10 mouse cellular contexts compared by ENCODE assay signal in the genomic region with DNA sequence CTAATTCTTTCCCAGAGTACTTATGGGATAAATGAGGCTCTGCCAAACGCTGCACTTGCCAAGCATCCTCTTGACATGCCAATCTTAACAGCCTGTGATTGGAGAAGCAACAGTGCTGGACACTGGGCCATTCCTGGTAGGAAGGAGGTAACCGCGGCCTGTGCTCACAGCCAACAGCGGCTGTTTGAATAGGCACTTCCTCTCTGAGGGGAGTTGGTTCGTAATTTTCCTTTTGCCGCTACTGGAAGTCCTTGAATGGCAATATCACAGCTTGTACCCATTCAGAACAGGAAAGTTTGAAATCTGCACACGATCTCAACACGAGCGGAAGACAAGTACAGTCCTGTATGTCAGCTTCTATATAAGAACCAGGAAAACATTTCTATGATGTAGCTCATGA.
DNase-seq lines count a peak whose midpoint lies in the region; ATAC-seq and TF ChIP-seq lines count a peak whose summit lies in the region.
"Had no signal": no experiment of that assay in that cellular context is flagged by ENCODE, and none has a peak within 500 bp of the region (broad histone marks: within the 10 kb centered on the region; RNA-seq: fewer than 3 reads in every experiment).

No protein-coding gene starts in this region.

- no peaks in the 10 kb centered on the region for H3K9me3 ChIP-seq in kidney, embryonic 14.5 days (ENCODE audit: control insufficient read depth, low read length)
- no peaks in the 10 kb centered on the region for H3K9me3 ChIP-seq in heart, embryonic 13.5 days
- no peaks in the 10 kb centered on the region for H3K9me3 ChIP-seq in lung, embryonic 16.5 days (ENCODE audit: control insufficient read depth, low read length)
- H3K9me3 ChIP-seq: limb, embryonic 13.5 days; neural tube, embryonic 12.5 days had no signal

- H3K36me3 ChIP-seq in kidney, embryonic 14.5 days (ENCODE audit: control insufficient read depth, insufficient read depth, low read length): no peaks in the 10 kb centered on the region
- peaks cover 8% of the 10 kb centered on the region for H3K36me3 ChIP-seq in heart, adult 2 months (ENCODE audit: control insufficient read depth, insufficient read depth, low read length)
- H3K36me3 ChIP-seq in heart, embryonic 13.5 days: no peaks in the 10 kb centered on the region
- no peaks in the 10 kb centered on the region for H3K36me3 ChIP-seq in lung, embryonic 16.5 days (ENCODE audit: control insufficient read depth, insufficient read depth, low read length)
- H3K36me3 ChIP-seq: limb, embryonic 13.5 days; neural tube, embryonic 12.5 days had no signal

- no peak for ATAC-seq in kidney, embryonic 14.5 days (ENCODE audit: low FRiP score, low TSS enrichment)
- ATAC-seq in heart, embryonic 13.5 days (ENCODE audit: extremely low read depth, insufficient number of reproducible peaks, low FRiP score, low TSS enrichment): no peak
- ATAC-seq in lung, embryonic 16.5 days (ENCODE audit: low read depth): peak; percentile 77

- no peak for TF ChIP-seq POLR2A in heart, adult 2 months (IDR thresholded peaks at IDR 0.05; ENCODE audit: insufficient read depth, low read depth, low read length)

- DNase-seq in kidney, postnatal 10 days: peak; percentile 13
- DNase-seq in heart, adult 2 months: peak; percentile 49 to 67
- DNase-seq in adrenal gland, postnatal 36 days: no peak
- DNase-seq in frontal cortex, postnatal 36 days (ENCODE audit: low spot score in 2 of 2): no peak

- no peaks in the 10 kb centered on the region for H3K79me2 ChIP-seq in heart, adult 2 months (replicated peaks; ENCODE audit: control insufficient read depth, insufficient read depth, low read length)

- peak; percentile 63 for TF ChIP-seq EP300 in heart, adult 2 months (IDR thresholded peaks at IDR 0.05; ENCODE audit: insufficient read depth, low read depth, low read length)

- no peak overlapping the region for H3K4me3 ChIP-seq in kidney, embryonic 14.5 days (ENCODE audit: low read length)
- no peak overlapping the region for H3K4me3 ChIP-seq in heart, adult 2 months
- no peak overlapping the region for H3K4me3 ChIP-seq in heart, embryonic 13.5 days
- no peak overlapping the region for H3K4me3 ChIP-seq in lung, embryonic 16.5 days (ENCODE audit: low read length)
- H3K4me3 ChIP-seq: limb, embryonic 13.5 days; megakaryocyte, embryonic 14.5 days; neural tube, embryonic 12.5 days had no signal

- no peak for TF ChIP-seq CTCF in heart, adult 2 months (IDR thresholded peaks at IDR 0.05)

- no peaks in the 10 kb centered on the region for H3K4me1 ChIP-seq in kidney, embryonic 14.5 days (ENCODE audit: control insufficient read depth, insufficient read depth, low read length)
- H3K4me1 ChIP-seq in heart, adult 2 months (ENCODE audit: control insufficient read depth, insufficient read depth, low read length): peaks cover 6% of the 10 kb centered on the region
- peaks cover 46% of the 10 kb centered on the region for H3K4me1 ChIP-seq in heart, embryonic 13.5 days
- H3K4me1 ChIP-seq in lung, embryonic 16.5 days (replicated peaks; ENCODE audit: control insufficient read depth, insufficient read depth, low read length): peaks cover 31% of the 10 kb centered on the region
- H3K4me1 ChIP-seq: megakaryocyte, embryonic 14.5 days; neural tube, embryonic 12.5 days had no signal

- H3K27ac ChIP-seq in kidney, embryonic 14.5 days (ENCODE audit: low read depth, low read length): no peak overlapping the region
- H3K27ac ChIP-seq in heart, adult 2 months: peak overlapping the region; percentile 60
- H3K27ac ChIP-seq in heart, embryonic 13.5 days (replicated peaks): peak overlapping the region; percentile 57
- H3K27ac ChIP-seq in lung, embryonic 16.5 days (ENCODE audit: low read length): peak overlapping the region; percentile 57
- H3K27ac ChIP-seq: limb, embryonic 13.5 days; neural tube, embryonic 12.5 days had no signal

- no peak overlapping the region for H3K4me2 ChIP-seq in kidney, embryonic 14.5 days (replicated peaks; ENCODE audit: low read depth, low read length)
- no peak overlapping the region for H3K4me2 ChIP-seq in heart, embryonic 13.5 days
- H3K4me2 ChIP-seq in lung, embryonic 16.5 days (ENCODE audit: low read depth, low read length): no peak overlapping the region
- H3K4me2 ChIP-seq: limb, embryonic 13.5 days; neural tube, embryonic 12.5 days had no signal

- intact Hi-C loops in heart, adult 2 months (cut with DNase I): loop anchor here (2.0 to 5.0 kb wide), 4 partner anchors 40 to 305 kb away; a partner anchor contains a TSS

- no peaks in the 10 kb centered on the region for H3K27me3 ChIP-seq in kidney, embryonic 14.5 days (ENCODE audit: control insufficient read depth, insufficient read depth, low read length)
- H3K27me3 ChIP-seq in heart, adult 2 months (ENCODE audit: control insufficient read depth, insufficient read depth, low read length): no peaks in the 10 kb centered on the region
- no peaks in the 10 kb centered on the region for H3K27me3 ChIP-seq in heart, embryonic 13.5 days (replicated peaks)
- H3K27me3 ChIP-seq in lung, embryonic 16.5 days (ENCODE audit: control insufficient read depth, insufficient read depth, low read depth, low read length): no peaks in the 10 kb centered on the region
- H3K27me3 ChIP-seq: limb, embryonic 13.5 days; megakaryocyte, embryonic 14.5 days; neural tube, embryonic 12.5 days had no signal

- 86% methylated on average over 9 of the region's 9 CpGs for WGBS in kidney, embryonic 14.5 days
- WGBS in heart, adult 2 months: 11% methylated on average over 9 of the region's 9 CpGs
- WGBS in heart, embryonic 13.5 days: 40% methylated on average over 9 of the region's 9 CpGs
- 47% methylated on average over 9 of the region's 9 CpGs for WGBS in lung, embryonic 16.5 days

- no peak overlapping the region for H3K9ac ChIP-seq in kidney, embryonic 14.5 days (ENCODE audit: low read depth, low read length)
- H3K9ac ChIP-seq in heart, adult 2 months (ENCODE audit: low read depth, low read length): no peak overlapping the region
- H3K9ac ChIP-seq in heart, embryonic 13.5 days: no peak overlapping the region
- no peak overlapping the region for H3K9ac ChIP-seq in lung, embryonic 16.5 days (ENCODE audit: low read length)
- H3K9ac ChIP-seq: limb, embryonic 13.5 days; neural tube, embryonic 12.5 days had no signal

Comparison
In these comparisons a context has a peak if more than half of its experiments do, and no peak if none do; other contexts are left out.
1. DNase-seq: peak in kidney, postnatal 10 days (single experiment) and heart, adult 2 months (2 of 2); none in adrenal gland, postnatal 36 days (0 of 2) and frontal cortex, postnatal 36 days (0 of 2).